Mouse (Mus musculus) forebrain, embryonic 12.5 days (tissue): ENCODE measurements around the gene Hpd. TPM values are rescaled to one million over a fixed set of nuclear protein-coding genes. Genes with fewer than 3 reads are reported as not detected.

Source experiments
- ATAC-seq: fragments of 200-750 bp; cut with Nextera tagmentation; 2 replicates; pipeline ENCODE4 v1.8.0; 2017; ENCODE audit warnings: moderate TSS enrichment; ENCODE audit not compliant: low FRiP score
- H3K27ac ChIP-seq: fragments of 300-500 bp; sonication (generic); 2 replicates; pipeline ENCODE4 v1.5.1; 2016; ENCODE audit warnings: mild to moderate bottlenecking
- H3K27me3 ChIP-seq: fragments of 300-500 bp; sonication (generic); 2 replicates; pipeline ENCODE4 v1.6.1; 2016; ENCODE audit warnings: mild to moderate bottlenecking
- H3K36me3 ChIP-seq: fragments of 300-500 bp; sonication (generic); replicated peaks from 2 replicates; pipeline ENCODE4 v1.6.1; 2016; ENCODE audit warnings: mild to moderate bottlenecking
- H3K4me1 ChIP-seq: fragments of 300-500 bp; sonication (generic); 2 replicates; pipeline ENCODE4 v1.6.1; 2016
- H3K4me2 ChIP-seq: fragments of 300-500 bp; sonication (generic); 2 replicates; pipeline ENCODE4 v1.6.1; 2016; ENCODE audit warnings: mild to moderate bottlenecking, moderate library complexity
- H3K4me3 ChIP-seq: fragments of 300-500 bp; sonication (generic); replicated peaks from 2 replicates; pipeline ENCODE4 v1.5.1; 2016; ENCODE audit warnings: mild to moderate bottlenecking
- H3K9ac ChIP-seq: fragments of 300-500 bp; sonication (generic); 2 replicates; pipeline ENCODE4 v1.6.1; 2016; ENCODE audit warnings: mild to moderate bottlenecking
- H3K9me3 ChIP-seq: fragments of 300-500 bp; sonication (generic); 2 replicates; pipeline ENCODE4 v1.6.1; 2016
- WGBS: fragments of 180-500 bp; shearing (Covaris S2); methylation state at CpG from one replicate; pipeline ENCODE4 v1.1.7; 2016; 5-methylcytosine and 5-hydroxymethylcytosine counted together
- polyA plus RNA-seq: library from polyadenylated mRNA; unstranded; fragments of >200 nt; fragmentation: Nextera tagmentation; extraction: Ambion mirVana; gene quantifications from 2 replicates; pipeline ENCODE4 v1.2.1, GENCODE M21; 2016

Gene Hpd
- polyA plus RNA-seq, 1 experiment from 2014 or later, result not detected

DNA sequence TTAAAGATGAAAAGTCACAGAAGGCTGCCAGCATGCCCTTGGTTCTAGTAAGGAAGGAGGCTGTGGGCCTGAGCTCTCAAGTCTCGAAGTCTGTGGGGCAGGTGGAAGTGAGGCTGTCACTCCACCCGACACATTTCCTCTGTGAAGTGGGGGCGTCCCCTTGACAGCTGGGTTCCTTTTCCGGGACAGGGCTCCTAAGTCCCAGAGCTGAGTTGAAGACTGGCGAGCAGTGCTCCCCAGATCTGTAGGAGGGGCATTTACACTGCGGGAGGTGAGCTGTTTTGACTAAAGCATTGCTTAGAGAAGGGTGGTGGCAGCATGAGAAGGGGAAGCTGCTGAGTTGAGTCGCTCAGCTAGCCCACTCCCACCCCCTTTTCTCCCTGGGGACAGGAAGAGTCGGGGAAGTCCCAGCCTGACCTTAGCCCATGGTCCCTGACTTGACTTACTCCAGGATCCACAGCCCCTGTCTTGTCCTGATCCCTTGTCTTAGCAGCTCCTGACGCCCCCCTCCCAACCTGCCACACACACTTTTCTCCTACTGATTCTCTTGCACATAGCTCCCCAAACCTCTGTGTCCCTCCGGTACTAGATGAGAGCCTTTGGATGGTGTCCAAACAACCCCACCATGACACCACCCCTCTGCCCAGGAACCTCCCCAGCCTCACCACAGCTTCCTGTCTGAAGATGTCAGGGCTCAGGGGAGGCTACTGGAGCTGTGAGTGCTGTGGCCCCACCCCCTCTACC lies 53.9 kb downstream of the Hpd start:
- Histone ChIP-seq H3K36me3 (peaks cover 45% of the 10 kb centered on the region), H3K4me1 (peaks cover 26% of the 10 kb centered on the region), H3K27ac (no peak overlapping the region), H3K4me3 (no peak overlapping the region), H3K9me3 (no peaks in the 10 kb centered on the region), H3K27me3 (peaks cover 7% of the 10 kb centered on the region; the same call in 1 of the 2 replicates), H3K4me2 (no peak overlapping the region), H3K9ac (no peak overlapping the region)
- no peak for ATAC-seq
- 67% methylated on average over 10 of the region's 10 CpGs for WGBS

DNA sequence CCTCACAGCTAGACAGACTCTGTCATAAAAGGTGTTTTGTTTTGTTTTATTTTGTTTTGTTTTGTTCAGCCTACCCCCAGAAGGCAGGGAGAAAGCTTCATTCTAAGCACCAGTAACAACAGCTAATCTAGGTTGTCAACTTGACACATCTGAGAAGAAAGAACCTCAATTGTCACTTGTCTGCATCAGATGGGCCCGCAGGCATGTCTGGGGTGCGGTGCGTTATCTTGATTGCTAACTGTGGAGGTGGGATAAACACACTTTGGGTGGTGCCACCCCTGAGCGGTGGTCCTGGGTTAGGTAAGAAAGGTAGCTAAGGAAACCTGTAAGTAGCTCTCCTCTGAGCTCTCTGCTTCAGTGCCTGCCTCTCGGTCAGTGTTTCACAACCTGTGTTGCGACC lies 55.5 kb downstream of the Hpd start:
- no peak overlapping the region for H3K4me3 ChIP-seq
- WGBS, result 81% methylated on average over 6 of the region's 6 CpGs
- ATAC-seq, result no peak
- peaks cover 7% of the 10 kb centered on the region; the same call in 1 of the 2 replicates for H3K27me3 ChIP-seq
- no peak overlapping the region for H3K4me2 ChIP-seq
- peaks cover 56% of the 10 kb centered on the region for H3K36me3 ChIP-seq
- no peak overlapping the region for H3K9ac ChIP-seq
- H3K27ac ChIP-seq, result no peak overlapping the region
- peaks cover 10% of the 10 kb centered on the region for H3K4me1 ChIP-seq
- H3K9me3 ChIP-seq, result no peaks in the 10 kb centered on the region

DNA sequence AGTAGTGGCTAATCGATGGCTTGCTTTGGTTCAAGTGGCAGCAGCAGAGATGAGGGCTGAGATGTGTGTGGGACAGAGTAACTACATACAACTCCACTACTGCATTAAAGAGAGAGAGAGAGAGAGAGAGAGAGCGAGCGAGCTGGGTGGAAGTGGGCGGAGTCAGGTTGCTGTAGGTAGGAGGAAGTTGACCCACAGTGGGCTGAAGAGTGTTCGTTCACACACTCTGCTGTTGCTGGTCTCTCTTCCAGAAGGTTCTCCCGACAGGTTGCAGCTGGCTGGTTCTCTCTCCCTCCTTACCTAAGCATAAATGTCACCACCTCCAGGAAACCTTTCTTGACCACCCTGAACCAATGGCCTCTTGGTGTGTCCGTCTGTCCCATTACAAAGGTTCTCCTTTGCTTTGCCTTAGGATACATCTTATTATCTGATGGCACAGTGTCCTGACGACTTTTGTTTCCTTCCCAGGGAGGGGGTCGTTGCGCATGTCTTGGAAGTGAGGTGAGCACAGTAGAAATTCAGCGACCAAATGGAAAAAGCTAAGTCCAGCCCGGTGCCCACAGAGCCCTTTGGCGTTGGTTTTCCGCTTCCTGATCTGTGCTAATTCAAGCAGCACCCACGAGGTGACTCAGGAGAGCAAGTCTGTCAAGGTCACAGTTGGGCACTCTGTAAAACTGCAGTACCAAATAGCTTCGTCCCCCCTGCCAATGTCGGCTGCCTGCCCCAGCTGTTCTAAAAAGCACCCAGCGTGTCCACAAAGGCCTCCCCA lies 56.7 kb downstream of the Hpd start:
- Histone ChIP-seq H3K9me3 (no peaks in the 10 kb centered on the region), H3K4me1 (peaks cover 2% of the 10 kb centered on the region; the same call in 1 of the 2 replicates), H3K36me3 (peaks cover 50% of the 10 kb centered on the region), H3K27ac (no peak overlapping the region), H3K9ac (no peak overlapping the region), H3K27me3 (no peaks in the 10 kb centered on the region), H3K4me2 (no peak overlapping the region), H3K4me3 (no peak overlapping the region)
- 90% methylated on average over 18 of the region's 18 CpGs for WGBS
- ATAC-seq, result no peak

- no peak for ATAC-seq
- H3K4me2 ChIP-seq, result no peak overlapping the region
- H3K9me3 ChIP-seq, result no peaks in the 10 kb centered on the region
- no peaks in the 10 kb centered on the region for H3K27me3 ChIP-seq
- H3K27ac ChIP-seq, result no peak overlapping the region
- no peak overlapping the region for H3K9ac ChIP-seq
- peaks cover 6% of the 10 kb centered on the region; the same call in 1 of the 2 replicates for H3K4me1 ChIP-seq
- peaks cover 44% of the 10 kb centered on the region for H3K36me3 ChIP-seq
- H3K4me3 ChIP-seq, result no peak overlapping the region
- 85% methylated on average over 6 of the region's 6 CpGs for WGBS
Measured at GRCm38 (mm10) chr5:123125105-123125504, 57.4 kb downstream of the Hpd start.

DNA sequence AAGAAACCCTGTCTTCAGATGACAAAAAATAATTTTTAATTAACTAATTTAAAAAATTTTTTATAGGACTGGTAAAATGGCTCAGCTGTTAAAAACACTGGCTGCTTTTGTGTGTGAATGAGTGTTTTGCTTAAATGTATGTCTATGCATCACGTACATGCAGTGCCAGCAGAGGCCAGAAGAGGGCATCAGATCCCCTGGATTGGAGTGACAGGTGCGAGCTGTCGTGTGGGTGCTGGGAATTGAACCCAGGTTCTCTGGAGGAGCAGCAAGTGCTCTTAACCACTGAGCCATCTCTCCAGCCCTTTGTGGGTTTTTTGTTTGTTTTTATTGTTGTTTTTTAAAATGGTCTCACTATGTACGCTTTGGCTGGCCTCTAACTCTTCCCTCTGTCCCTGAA lies 60.3 kb downstream of the Hpd start:
- Histone ChIP-seq H3K4me3 (no peak overlapping the region), H3K9me3 (no peaks in the 10 kb centered on the region), H3K4me2 (no peak overlapping the region), H3K27me3 (no peaks in the 10 kb centered on the region), H3K9ac (no peak overlapping the region), H3K4me1 (peaks cover 6% of the 10 kb centered on the region; the same call in 1 of the 2 replicates), H3K36me3 (peaks cover 27% of the 10 kb centered on the region), H3K27ac (no peak overlapping the region)
- no peak for ATAC-seq
- 91% methylated on average over 4 of the region's 4 CpGs for WGBS

Other genes with a start within 250 kb of the Hpd start
- 108 and 118 TPM in 2 replicates for gene Kdm2b, start 192.9 kb downstream of the Hpd start, polyA plus RNA-seq
- gene Orai1, start 167.7 kb downstream of the Hpd start, polyA plus RNA-seq, result 10.4 and 11.4 TPM in 2 replicates
- 0.50 TPM in 1 of 2 replicates, not detected in the other for gene Morn3, start 135.7 kb downstream of the Hpd start, polyA plus RNA-seq
- gene Tmem120b, start 114.3 kb downstream of the Hpd start, polyA plus RNA-seq, result 9.0 and 9.7 TPM in 2 replicates
- 1.9 and 2.8 TPM in 2 replicates for gene Rhof, start 50.0 kb downstream of the Hpd start, polyA plus RNA-seq
- gene Setd1b, start 40.5 kb downstream of the Hpd start, polyA plus RNA-seq, result 13.1 and 13.6 TPM in 2 replicates
- gene Psmd9, start 13.3 kb downstream of the Hpd start, polyA plus RNA-seq, result 66.5 and 71.6 TPM in 2 replicates
- gene Wdr66, start 69.4 kb upstream of the Hpd start, polyA plus RNA-seq, result 1.3 and 2.3 TPM in 2 replicates
- 64.4 and 66.5 TPM in 2 replicates for gene Bcl7a, start 161.1 kb upstream of the Hpd start, polyA plus RNA-seq
- 19.0 and 19.8 TPM in 2 replicates for gene Mlxip, start 212.1 kb upstream of the Hpd start, polyA plus RNA-seq